Mouse (Mus musculus) spleen, adult 2 months (tissue): ENCODE results near the gene Dnajc13. TPM values are rescaled to one million over a fixed set of nuclear protein-coding genes. Genes with fewer than 3 reads are reported as not detected.

ENCODE experiments used
- DNase-seq, 2 experiments: peaks; one replicate each; pipeline versions ENCODE4 v3.0.0 to v3.0.0-alpha.2; 2012 to 2021; ENCODE audit warnings: low spot score in 2 of 2, low read depth in 1 of 2
- H3K27ac ChIP-seq: fragments of 200-500 bp; 2 replicates; pipeline ENCODE4 v1.5.1; 2012; ENCODE audit warnings: low read length, inconsistent platforms; ENCODE audit not compliant: insufficient read depth
- H3K27me3 ChIP-seq: fragments of 200-500 bp; 2 replicates; pipeline ENCODE4 v1.6.1; 2012; ENCODE audit warnings: mild to moderate bottlenecking, moderate library complexity, low read length, inconsistent platforms; ENCODE audit not compliant: control insufficient read depth, insufficient read depth
- H3K36me3 ChIP-seq: fragments of 200-500 bp; 2 replicates; pipeline ENCODE4 v1.6.1; 2012; ENCODE audit warnings: mild to moderate bottlenecking, low read length, inconsistent platforms; ENCODE audit not compliant: control insufficient read depth, insufficient read depth
- H3K4me1 ChIP-seq: fragments of 200-500 bp; 2 replicates; pipeline ENCODE4 v1.6.1; 2011; ENCODE audit warnings: inconsistent platforms; ENCODE audit not compliant: control insufficient read depth, insufficient read depth, insufficient read length
- H3K4me3 ChIP-seq: fragments of 200-500 bp; 2 replicates; pipeline ENCODE4 v1.5.1; 2011; ENCODE audit warnings: mild to moderate bottlenecking, inconsistent platforms; ENCODE audit not compliant: insufficient read depth, insufficient read length; ENCODE audit errors: extremely low read depth
- CTCF ChIP-seq: fragments of 200-500 bp; IDR thresholded peaks from 2 replicates; pipeline ENCODE4 v1.5.1; 2011; ENCODE audit warnings: mild to moderate bottlenecking, inconsistent platforms; ENCODE audit not compliant: insufficient read depth, insufficient read length, insufficient replicate concordance; ENCODE audit errors: extremely low read depth
- POLR2A ChIP-seq: fragments of 200-500 bp; IDR thresholded peaks from 2 replicates; pipeline ENCODE4 v1.6.1; 2011; ENCODE audit warnings: low read depth, low read length, inconsistent platforms
- WGBS: fragments of 180-500 bp; shearing (Covaris S2); methylation state at CpG from one replicate; pipeline ENCODE4 v1.1.7; 2018; 5-methylcytosine and 5-hydroxymethylcytosine counted together
- polyA plus RNA-seq: library from polyadenylated mRNA; depleted of rRNA; stranded (reverse); fragments of >200 nt; gene quantifications from 2 replicates; pipeline ENCODE4 v1.2.3, GENCODE M21; 2012

The Dnajc13 gene
- polyA plus RNA-seq, 1 experiment = 32.8 TPM

- peak; percentile 20 to 52 for DNase-seq
- H3K4me1 ChIP-seq = no peaks in the 10 kb centered on the region; the same call in 1 of the 2 replicates
- no peak overlapping the region; the same call in 1 of the 2 replicates for H3K27ac ChIP-seq
- 0 out of 2 replicates have a peak, but pooled peaks cover 1% of the 10 kb centered on the region for H3K36me3 ChIP-seq
- no peak overlapping the region for H3K4me3 ChIP-seq
- TF ChIP-seq CTCF (no peak), POLR2A (no peak)
- H3K27me3 ChIP-seq = no peaks in the 10 kb centered on the region
- WGBS = 10% methylated on average over 9 of the region's 9 CpGs
These were observed 18.8 kb downstream of the Dnajc13 start for GRCm38 (mm10) chr9:104243799-104244466.

- H3K36me3 ChIP-seq = peaks cover 14% of the 10 kb centered on the region
- TF ChIP-seq POLR2A (no peak), CTCF (no peak)
- H3K27me3 ChIP-seq = no peaks in the 10 kb centered on the region
- H3K4me1 ChIP-seq = no peaks in the 10 kb centered on the region; the same call in 1 of the 2 replicates
- H3K27ac ChIP-seq = no peak overlapping the region
- 90% methylated on average over 7 of the region's 7 CpGs for WGBS
- no peak overlapping the region for H3K4me3 ChIP-seq
- no peak for DNase-seq
These were observed 22.6 kb downstream of the Dnajc13 start for GRCm38 (mm10) chr9:104240146-104240545.

GRCm38 (mm10) chr9:104239076-104239475 lies 23.7 kb downstream of the Dnajc13 start:
- peaks cover 15% of the 10 kb centered on the region for H3K36me3 ChIP-seq
- no peak for DNase-seq
- 85% methylated on average over 8 of the region's 8 CpGs for WGBS
- no peak overlapping the region for H3K4me3 ChIP-seq
- H3K4me1 ChIP-seq = no peaks in the 10 kb centered on the region; the same call in 1 of the 2 replicates
- no peaks in the 10 kb centered on the region for H3K27me3 ChIP-seq
- TF ChIP-seq CTCF (no peak), POLR2A (no peak)
- no peak overlapping the region for H3K27ac ChIP-seq

- H3K4me1 ChIP-seq = no peaks in the 10 kb centered on the region
- no peak for DNase-seq
- 91% methylated on average over 11 of the region's 11 CpGs for WGBS
- no peak overlapping the region for H3K4me3 ChIP-seq
- H3K27ac ChIP-seq = no peak overlapping the region
- no peaks in the 10 kb centered on the region for H3K27me3 ChIP-seq
- TF ChIP-seq POLR2A (no peak), CTCF (no peak)
- H3K36me3 ChIP-seq = peaks cover 20% of the 10 kb centered on the region
These were observed 26.3 kb downstream of the Dnajc13 start for GRCm38 (mm10) chr9:104236256-104236930.

- Histone ChIP-seq H3K27me3 (no peaks in the 10 kb centered on the region), H3K4me1 (no peaks in the 10 kb centered on the region), H3K4me3 (no peak overlapping the region), H3K36me3 (peaks cover 22% of the 10 kb centered on the region), H3K27ac (no peak overlapping the region)
- 85% methylated on average over 5 of the region's 5 CpGs for WGBS
- no peak for DNase-seq
- TF ChIP-seq POLR2A = no peak
- TF ChIP-seq CTCF = no peak
These were observed 27.0 kb downstream of the Dnajc13 start for GRCm38 (mm10) chr9:104235751-104236150.

GRCm38 (mm10) chr9:104233815-104234214 lies 28.9 kb downstream of the Dnajc13 start:
- Histone ChIP-seq H3K4me3 (no peak overlapping the region), H3K27me3 (no peaks in the 10 kb centered on the region), H3K36me3 (peaks cover 34% of the 10 kb centered on the region), H3K4me1 (no peaks in the 10 kb centered on the region), H3K27ac (no peak overlapping the region)
- TF ChIP-seq CTCF (no peak), POLR2A (no peak)
- WGBS = 48% methylated on average over 1 of the region's 1 CpGs
- DNase-seq = no peak

- H3K4me1 ChIP-seq = no peaks in the 10 kb centered on the region
- DNase-seq = no peak
- TF ChIP-seq POLR2A (no peak), CTCF (no peak)
- no peaks in the 10 kb centered on the region for H3K27me3 ChIP-seq
- H3K27ac ChIP-seq = no peak overlapping the region
- 81% methylated on average over 5 of the region's 5 CpGs for WGBS
- H3K4me3 ChIP-seq = no peak overlapping the region
- peaks cover 41% of the 10 kb centered on the region for H3K36me3 ChIP-seq
These were observed 29.7 kb downstream of the Dnajc13 start for GRCm38 (mm10) chr9:104233060-104233459.
